Mouse (Mus musculus) kidney, adult 18-20 months (tissue): Measurements from ENCODE around the gene Prpf3.
"Not testable (repeated sequence)": the region's sequence is repeated elsewhere in the genome, so short reads cannot be mapped to it uniquely, and the experiment has no call there.

Experiments
- DNase-seq: peaks from one replicate; pipeline ENCODE4 v3.0.0; 2021

The Prpf3 gene

DNA sequence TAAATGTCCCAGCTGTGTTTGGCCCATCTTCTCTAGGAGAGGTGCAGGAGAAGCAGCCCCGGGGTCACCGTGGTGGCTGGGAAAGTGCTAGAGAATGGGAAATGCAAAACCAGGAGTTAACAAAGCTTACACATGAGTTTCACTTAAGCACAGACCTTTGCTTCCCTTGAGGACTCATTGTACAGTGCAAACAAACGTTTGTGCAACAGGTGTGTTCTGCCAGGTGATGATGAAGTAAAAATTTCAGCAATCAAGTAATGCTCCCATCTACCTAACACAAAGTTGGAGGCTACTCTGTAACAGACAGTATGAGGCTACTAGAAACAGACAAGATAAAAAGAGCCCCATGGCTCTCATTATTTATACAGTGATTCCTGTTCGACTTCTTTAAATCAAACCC is 23.4 kb upstream of the Prpf3 start:
- DNase-seq, result no peak

- peak; percentile 23 for DNase-seq
These were observed 16.4 kb upstream of the Prpf3 start for GRCm38 (mm10) chr3:95872048-95872447.

GRCm38 (mm10) chr3:95871392-95871867 is 15.7 kb upstream of the Prpf3 start, which contains the start of gene Mrps21:
Mrps21 (minus strand) TSS chr3:95871519.
- peak; percentile 88 for DNase-seq

DNA sequence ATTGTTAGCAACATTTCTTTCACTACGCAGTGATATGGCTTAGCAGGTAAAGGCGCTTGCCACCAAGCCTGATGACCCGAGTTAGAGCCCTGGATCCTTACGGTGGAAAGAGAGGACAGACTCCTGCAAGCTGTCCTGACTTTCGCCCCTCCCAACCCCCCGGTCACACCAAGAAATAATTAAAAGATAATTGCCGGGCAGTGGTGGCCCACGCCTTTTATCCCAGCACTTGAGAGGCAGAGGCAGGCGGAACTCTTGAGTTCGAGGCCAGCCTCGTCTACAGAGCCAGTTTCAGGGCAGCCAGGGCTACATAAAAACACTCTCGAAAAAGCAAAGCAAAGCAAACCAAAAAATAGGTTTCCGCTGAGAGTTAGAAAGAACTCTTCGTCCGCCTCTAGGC is 15.3 kb upstream of the Prpf3 start:
- DNase-seq, result no peak

DNA sequence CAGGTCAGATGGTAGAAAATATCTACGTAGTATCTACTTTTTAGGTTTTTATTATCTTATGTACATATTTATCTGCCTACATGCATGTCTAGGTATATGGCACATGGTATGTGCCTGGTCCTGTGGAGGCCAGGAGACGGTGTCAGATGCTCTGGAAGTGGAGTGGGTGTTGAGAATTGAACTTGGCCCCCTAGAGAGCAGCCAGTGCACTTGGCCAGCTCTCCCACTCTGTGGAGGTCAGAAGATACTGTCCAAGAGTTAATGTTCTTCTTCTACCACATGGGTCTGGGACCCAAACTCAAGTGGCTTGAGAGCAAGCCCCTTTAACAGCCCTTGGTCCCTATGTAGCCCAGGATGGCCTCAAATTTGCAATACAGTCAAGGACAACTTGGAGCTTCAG is 11.7 kb upstream of the Prpf3 start:
- DNase-seq, result no peak

- DNase-seq, result peak; percentile 60
These were observed 10.4 kb upstream of the Prpf3 start for GRCm38 (mm10) chr3:95866071-95866470.

DNA sequence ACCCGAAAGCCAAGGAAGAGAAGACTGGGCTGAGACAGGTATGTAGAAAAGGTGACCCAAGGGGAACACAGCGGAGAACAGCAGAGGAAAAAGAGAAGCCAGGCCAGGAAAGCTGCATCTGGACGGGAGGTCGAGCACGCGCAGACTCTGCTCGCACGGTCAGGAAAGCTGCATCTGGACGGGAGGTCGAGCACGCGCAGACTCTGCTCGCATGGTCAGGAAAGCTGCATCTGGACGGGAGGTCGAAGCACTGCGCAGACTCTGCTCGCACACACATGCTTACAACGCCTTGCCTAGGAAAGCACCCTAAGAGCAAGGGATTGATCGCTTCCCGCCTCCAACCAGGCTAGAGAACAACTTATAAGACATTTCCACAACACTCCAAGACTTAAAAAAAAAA is 9.9 kb upstream of the Prpf3 start:
- DNase-seq, result no peak

DNA sequence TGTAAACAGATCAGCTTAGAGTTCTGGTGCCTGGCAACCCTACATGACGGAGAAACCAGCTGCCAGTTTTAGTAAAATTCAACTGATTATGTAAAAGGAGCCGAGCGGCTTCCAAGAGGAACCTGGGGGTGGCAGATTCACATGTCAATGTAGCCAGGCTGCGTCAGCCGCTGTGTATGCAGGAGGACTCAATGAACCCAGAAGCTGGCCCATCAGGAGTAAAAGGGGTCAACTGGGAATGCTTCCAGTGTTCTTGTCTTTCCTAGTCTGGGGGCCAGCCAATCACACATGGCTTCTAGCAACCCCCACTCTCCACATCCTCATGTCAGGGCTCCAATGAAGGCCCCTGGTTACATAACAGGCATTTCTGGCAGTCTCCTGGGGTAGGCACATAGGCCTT is 9.4 kb upstream of the Prpf3 start:
- DNase-seq, result peak; percentile 71

GRCm38 (mm10) chr3:95863578-95863977 is 7.9 kb upstream of the Prpf3 start:
- DNase-seq, result no peak

DNA sequence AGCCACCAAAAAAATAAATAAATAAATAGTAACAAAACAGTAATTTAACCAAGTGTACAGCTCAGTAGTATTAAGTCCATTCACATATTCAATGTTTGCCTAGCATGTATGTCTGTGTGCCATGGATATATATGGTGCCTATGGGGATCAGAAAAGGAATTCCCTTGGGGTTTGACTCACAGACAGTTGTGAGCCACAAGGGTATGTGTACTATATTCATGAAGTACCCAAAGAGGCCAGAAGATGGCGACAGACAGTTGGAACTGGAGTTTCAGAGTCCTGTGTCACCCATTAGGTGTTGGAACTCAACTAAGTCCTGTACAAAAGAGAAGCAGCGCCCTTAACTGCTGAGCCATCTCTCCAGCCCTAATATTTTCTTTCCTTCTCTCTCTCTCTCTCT is 6.1 kb upstream of the Prpf3 start:
- peak; percentile 62 for DNase-seq

DNA sequence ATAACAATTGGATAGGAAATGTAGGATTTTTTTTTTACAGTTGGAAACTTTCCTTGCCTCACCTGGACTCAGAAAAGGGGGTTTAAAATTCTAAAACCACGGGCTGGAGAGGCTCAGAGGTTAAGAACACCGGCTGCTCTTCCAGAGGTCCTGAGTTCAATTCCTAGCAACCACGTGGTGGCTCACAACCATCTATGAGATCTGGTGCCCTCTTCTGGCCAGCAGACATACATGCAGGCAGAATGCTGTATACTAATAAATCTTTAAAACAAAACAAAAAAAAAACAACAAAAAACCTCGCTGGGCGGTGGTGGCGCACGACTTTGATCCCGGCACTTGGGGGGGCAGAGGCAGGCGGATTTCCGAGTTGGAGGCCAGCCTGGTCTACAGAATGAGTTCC is 5.5 kb upstream of the Prpf3 start:
- DNase-seq, result no peak

GRCm38 (mm10) chr3:95860323-95860722 is 4.6 kb upstream of the Prpf3 start:
- DNase-seq, result no peak

DNA sequence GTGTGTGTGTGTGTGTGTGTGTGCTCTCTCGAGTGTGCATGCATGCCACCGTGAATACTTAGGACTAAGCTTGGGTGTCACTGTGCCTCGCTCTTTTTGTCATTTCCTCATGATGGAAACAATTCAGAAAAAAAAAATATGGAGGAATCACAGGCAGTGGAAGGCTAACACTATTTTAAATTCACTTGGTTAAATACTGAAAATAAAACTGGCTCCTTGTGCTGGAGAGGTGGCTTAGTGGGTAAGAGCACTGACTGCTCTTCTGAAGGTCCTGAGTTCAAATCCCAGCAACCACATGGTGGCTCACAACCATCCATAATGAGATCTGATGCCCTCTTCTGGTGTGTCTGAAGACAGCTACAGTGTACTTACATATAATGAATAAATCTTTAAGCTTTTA is 2.6 kb upstream of the Prpf3 start:
- DNase-seq, result not testable (repeated sequence)

DNA sequence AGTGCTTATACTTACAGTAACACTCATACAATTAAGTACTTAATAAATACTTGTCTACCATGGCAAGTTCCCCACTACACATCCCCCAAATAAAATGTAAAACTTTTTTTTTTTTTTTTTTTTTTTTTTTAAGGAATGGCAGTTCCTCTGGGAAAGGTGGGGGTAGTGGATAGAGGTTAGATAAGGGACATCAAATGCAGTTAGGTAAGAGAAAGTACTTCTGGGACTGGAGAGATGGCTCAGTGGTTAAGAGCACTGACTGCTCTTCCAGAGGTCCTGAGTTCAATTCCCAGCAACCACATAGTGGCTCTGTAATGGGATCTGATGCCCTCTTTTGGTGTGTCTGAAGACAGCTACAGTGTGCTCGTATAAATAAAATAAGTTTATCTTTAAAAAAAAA is 1.4 kb upstream of the Prpf3 start:
- DNase-seq, result not testable (repeated sequence)

GRCm38 (mm10) chr3:95856115-95856514 is 430 bp upstream of the Prpf3 start:
- DNase-seq, result no peak

- no peak for DNase-seq
These were observed 4.4 kb downstream of the Prpf3 start for GRCm38 (mm10) chr3:95851317-95851716.

DNA sequence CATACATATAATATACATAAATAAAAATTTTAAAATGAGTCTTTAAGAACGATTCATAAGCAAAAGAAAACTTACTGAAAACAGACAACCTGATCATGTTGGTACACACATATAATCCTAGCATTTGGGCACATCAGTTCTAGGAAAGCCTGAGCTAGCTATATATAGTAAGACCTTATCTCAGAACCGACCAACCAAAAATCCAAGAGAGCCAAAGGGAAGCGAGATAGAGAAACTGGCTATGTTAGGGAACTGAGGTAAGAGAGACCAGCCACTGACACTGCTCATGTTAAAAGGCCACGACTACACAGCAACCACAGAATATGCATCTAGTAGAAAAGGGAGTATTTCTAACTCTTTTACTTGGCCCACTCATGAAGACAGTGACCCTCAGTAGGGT is 5.1 kb downstream of the Prpf3 start:
- DNase-seq, result no peak

DNA sequence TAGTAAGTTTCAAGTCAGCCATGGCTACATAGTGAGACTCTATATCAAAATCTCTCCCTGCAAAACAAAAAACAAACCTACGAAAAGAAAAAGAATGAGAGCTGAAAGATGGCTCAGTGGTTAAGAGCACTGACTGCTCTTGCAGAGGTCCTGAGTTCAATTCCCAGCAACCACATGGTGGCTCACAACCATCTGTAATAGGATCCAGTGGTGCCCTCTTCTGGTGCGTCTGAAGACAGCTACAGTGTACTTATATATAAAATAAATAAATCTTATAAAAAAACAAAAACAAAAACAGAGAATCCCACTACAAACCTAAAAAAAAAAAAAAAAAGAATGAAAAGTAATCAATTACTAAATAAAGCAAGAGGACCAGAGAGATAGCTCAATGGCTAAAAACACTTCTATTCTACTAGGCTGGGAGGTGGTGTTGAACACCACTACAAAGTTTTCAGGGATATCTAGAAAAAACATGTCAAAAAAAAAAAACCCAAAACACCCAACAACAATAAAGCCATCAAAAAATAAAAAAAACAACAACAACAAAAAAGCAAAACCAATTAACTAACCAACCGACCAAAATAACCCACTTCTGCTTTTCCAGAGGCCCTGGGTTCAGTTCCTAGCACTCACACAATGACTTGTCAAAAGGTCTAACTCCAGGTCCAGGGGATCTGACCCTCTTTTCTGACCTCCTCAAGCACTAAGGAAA is 13.0 kb downstream of the Prpf3 start:
- DNase-seq, result no peak

GRCm38 (mm10) chr3:95839250-95839649 is 16.4 kb downstream of the Prpf3 start:
- no peak for DNase-seq

- DNase-seq, result no peak
These were observed 26.6 kb downstream of the Prpf3 start for GRCm38 (mm10) chr3:95829053-95829452.

DNA sequence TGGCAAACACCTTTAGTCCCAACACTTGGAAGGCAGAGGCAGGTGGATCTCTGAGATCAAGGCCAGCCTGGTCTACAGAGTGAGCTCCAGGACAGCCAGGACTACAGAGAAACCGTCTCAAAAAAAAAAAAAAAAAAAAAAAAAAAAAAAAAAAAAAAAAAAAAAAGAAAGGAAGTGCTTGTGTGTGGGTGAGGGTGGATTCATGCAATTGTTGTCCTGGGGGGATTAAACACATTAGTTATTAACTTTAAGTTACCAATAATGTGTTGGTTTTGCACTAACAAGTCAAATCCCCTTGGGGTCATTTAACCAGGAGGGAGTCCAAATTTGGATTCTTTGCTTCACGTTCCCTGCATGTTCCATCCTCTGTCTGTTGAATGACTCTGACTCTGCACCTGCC is 29.4 kb downstream of the Prpf3 start:
- no peak for DNase-seq

DNA sequence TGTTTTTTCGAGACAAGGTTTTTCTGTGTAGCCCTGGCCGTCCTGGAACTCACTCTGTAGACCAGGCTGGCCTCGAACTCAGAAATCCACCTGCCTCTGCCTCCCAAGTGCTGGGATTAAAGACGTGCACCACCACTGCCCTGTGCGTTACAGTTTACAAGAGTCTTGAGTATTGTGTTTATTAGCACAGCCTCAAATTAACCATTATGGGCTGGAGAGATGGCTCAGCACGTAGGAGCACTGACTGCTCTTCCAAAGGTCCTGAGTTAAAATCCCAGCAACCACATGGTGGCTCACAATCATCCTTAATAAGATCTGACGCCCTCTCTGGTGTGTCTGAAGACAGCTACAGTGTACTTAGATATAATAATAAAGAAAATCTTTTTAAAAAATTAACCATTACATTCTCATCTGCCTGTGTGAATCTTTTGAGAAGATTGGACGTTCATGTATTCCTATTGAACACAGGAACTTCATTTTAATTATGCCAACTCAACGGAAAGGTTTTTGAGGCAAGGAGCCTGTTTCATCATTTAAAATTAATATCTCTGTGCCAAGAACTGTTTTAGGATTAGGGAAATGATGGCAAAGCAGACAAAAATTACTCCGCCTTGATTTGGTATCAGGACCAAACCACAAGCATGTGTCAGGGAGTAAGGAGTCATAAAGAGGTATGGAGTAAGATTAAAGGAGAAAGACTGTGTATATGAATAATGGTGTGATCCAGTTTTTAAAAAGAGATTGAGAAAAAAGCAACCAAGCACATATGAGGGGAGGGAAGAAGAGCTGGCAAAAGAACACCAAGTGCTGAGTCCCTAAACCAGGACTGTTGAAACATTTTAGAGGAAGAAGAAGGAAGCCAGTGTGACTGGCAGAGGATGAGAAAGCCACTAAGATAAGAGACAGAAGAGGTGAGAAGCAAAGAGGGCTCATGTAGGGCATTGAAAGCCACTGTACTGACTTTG is 35.4 kb downstream of the Prpf3 start:
- DNase-seq, result no peak

- DNase-seq, result peak; percentile 99
These were observed 36.2 kb downstream of the Prpf3 start for GRCm38 (mm10) chr3:95819351-95819985.
